Mouse (Mus musculus): ENCODE results near the gene Cdh22. TPM values are rescaled to one million over a fixed set of nuclear protein-coding genes. Genes with fewer than 3 reads are reported as not detected.
A peak's percentile ranks its signal among the peaks of the same experiment; 100 is the strongest.

The Cdh22 gene
- polyA plus RNA-seq, 1 experiment from 2014 or later, result 20.8 TPM

- peaks cover 27% of the 10 kb centered on the region for H3K27me3 ChIP-seq (replicated peaks)
- peaks cover 49% of the 10 kb centered on the region for H3K4me1 ChIP-seq
- H3K9me3 ChIP-seq, result no peaks in the 10 kb centered on the region
- WGBS, result 4% methylated on average over 11 of the region's 11 CpGs
- no peaks in the 10 kb centered on the region for H3K36me3 ChIP-seq (replicated peaks)
- ATAC-seq (replicated peaks), result peak; percentile 43
- H3K9ac ChIP-seq, result no peak overlapping the region
- peak overlapping the region; percentile 22 for H3K4me2 ChIP-seq
- H3K4me3 ChIP-seq, result no peak overlapping the region
- peak overlapping the region; percentile 70 for H3K27ac ChIP-seq
These were observed 8.6 kb upstream of the Cdh22 start for GRCm38 (mm10) chr2:165243122-165243720.

GRCm38 (mm10) chr2:165242575-165242974 is 7.9 kb upstream of the Cdh22 start:
- peaks cover 53% of the 10 kb centered on the region for H3K4me1 ChIP-seq
- no peak for ATAC-seq (replicated peaks)
- peak overlapping the region; percentile 70 for H3K27ac ChIP-seq
- H3K4me3 ChIP-seq, result no peak overlapping the region
- peaks cover 27% of the 10 kb centered on the region for H3K27me3 ChIP-seq (replicated peaks)
- H3K36me3 ChIP-seq (replicated peaks), result no peaks in the 10 kb centered on the region
- H3K9ac ChIP-seq, result no peak overlapping the region
- peak overlapping the region; percentile 22; the same call in 1 of the 2 replicates for H3K4me2 ChIP-seq
- no peaks in the 10 kb centered on the region for H3K9me3 ChIP-seq
- 3% methylated on average over 13 of the region's 13 CpGs for WGBS

GRCm38 (mm10) chr2:165241786-165242185 is 7.1 kb upstream of the Cdh22 start:
- Histone ChIP-seq H3K9me3 (no peaks in the 10 kb centered on the region), H3K27me3 (replicated peaks) (peaks cover 28% of the 10 kb centered on the region), H3K27ac (no peak overlapping the region), H3K4me3 (no peak overlapping the region), H3K4me1 (peaks cover 48% of the 10 kb centered on the region), H3K36me3 (replicated peaks) (no peaks in the 10 kb centered on the region), H3K4me2 (no peak overlapping the region), H3K9ac (no peak overlapping the region)
- WGBS, result 68% methylated on average over 7 of the region's 7 CpGs
- no peak for ATAC-seq (replicated peaks)

- Histone ChIP-seq H3K4me2 (no peak overlapping the region), H3K27ac (no peak overlapping the region), H3K36me3 (replicated peaks) (no peaks in the 10 kb centered on the region), H3K27me3 (replicated peaks) (peaks cover 34% of the 10 kb centered on the region), H3K4me3 (no peak overlapping the region), H3K9ac (no peak overlapping the region), H3K4me1 (peaks cover 47% of the 10 kb centered on the region), H3K9me3 (no peaks in the 10 kb centered on the region)
- no peak for ATAC-seq (replicated peaks)
- WGBS, result 43% methylated on average over 8 of the region's 8 CpGs
These were observed 5.7 kb upstream of the Cdh22 start for GRCm38 (mm10) chr2:165240371-165240770.

DNA sequence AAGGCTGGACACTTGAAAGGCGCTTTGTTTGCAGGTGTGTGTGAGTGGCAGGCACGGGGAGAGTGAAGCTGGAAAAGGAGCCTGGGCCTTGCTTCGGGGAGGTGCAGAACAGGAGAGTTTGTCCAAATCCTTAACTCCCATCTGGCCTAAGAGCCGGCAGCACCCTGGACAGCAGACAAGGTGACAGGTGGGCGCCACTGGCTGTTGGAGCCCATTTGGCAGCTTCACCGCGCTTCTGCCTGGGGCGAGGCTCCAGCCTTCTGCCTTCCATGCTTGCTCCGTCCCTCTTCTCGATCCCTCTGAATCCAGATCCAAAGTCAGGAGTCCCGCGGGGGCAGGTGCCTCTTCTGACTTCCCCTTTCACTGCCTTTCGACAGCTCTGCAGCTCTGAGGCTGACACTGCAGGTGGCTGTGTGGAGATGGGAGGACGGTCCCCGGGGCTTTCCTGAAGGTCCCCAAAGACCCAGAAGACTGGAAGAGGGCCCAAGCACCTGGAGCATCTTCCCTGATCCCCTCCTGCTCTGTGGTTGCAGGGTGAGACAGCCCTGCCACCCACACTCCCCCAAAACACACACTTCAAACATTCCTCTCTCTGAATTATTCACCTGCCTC is 5.0 kb upstream of the Cdh22 start:
- Histone ChIP-seq H3K9me3 (no peaks in the 10 kb centered on the region), H3K27ac (no peak overlapping the region), H3K4me1 (peaks cover 54% of the 10 kb centered on the region), H3K27me3 (replicated peaks) (peaks cover 34% of the 10 kb centered on the region), H3K9ac (no peak overlapping the region), H3K4me2 (no peak overlapping the region), H3K4me3 (no peak overlapping the region), H3K36me3 (replicated peaks) (no peaks in the 10 kb centered on the region)
- WGBS, result 31% methylated on average over 15 of the region's 15 CpGs
- ATAC-seq (replicated peaks), result no peak

DNA sequence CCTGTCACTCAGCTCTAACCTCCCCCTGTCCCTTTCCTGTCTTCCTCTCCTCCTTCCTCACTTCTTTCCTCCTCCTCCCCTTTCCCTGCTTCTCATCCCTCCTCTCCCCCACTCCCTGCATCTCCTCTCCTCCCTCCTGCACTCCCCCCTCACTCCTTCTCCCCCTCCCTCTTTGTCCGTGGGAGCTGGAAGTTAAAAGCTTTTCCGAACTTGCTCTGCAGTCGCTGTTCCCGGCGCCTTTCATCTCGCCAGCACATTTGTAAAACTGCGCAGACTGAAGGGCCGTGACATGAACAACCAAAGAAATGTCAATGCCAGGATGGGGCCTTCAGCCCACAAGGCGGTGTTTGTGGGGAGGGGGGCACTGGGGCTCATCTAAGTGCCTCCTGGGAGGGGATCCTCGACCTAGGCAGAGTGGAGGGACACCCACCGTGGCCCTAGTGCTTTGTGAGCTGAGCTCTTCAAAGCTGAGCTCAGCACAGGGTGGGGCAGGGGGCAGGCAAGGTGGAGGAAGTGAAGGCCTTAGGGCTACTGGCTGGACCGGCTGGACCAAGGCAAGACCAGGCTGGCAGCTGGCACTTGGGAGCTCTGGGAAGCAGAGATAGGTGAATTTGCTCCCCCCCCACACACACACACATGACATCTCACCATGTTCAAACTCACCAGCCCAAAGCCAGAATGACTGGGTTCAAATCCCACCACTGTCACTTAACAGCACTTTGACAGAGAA is 3.9 kb upstream of the Cdh22 start:
- H3K27ac ChIP-seq, result no peak overlapping the region
- no peaks in the 10 kb centered on the region for H3K9me3 ChIP-seq
- H3K36me3 ChIP-seq (replicated peaks), result no peaks in the 10 kb centered on the region
- H3K4me1 ChIP-seq, result peaks cover 57% of the 10 kb centered on the region
- no peak overlapping the region for H3K4me2 ChIP-seq
- no peak overlapping the region for H3K4me3 ChIP-seq
- no peak for ATAC-seq (replicated peaks)
- no peak overlapping the region for H3K9ac ChIP-seq
- WGBS, result 2% methylated on average over 12 of the region's 12 CpGs
- H3K27me3 ChIP-seq (replicated peaks), result peaks cover 34% of the 10 kb centered on the region

GRCm38 (mm10) chr2:165234291-165234612 is 401 bp downstream of the Cdh22 start:
- H3K9ac ChIP-seq, result peak overlapping the region; percentile 85
- peak overlapping the region; percentile 94 for H3K4me2 ChIP-seq
- peak; percentile 50 for ATAC-seq (replicated peaks)
- H3K36me3 ChIP-seq (replicated peaks), result no peaks in the 10 kb centered on the region
- peak overlapping the region; percentile 87 for H3K27ac ChIP-seq
- H3K4me1 ChIP-seq, result peaks cover 49% of the 10 kb centered on the region
- H3K4me3 ChIP-seq, result peak overlapping the region; percentile 72
- H3K9me3 ChIP-seq, result no peaks in the 10 kb centered on the region
- peaks cover 22% of the 10 kb centered on the region; the same call in 1 of the 2 replicates for H3K27me3 ChIP-seq (replicated peaks)
- under 1% methylated on average over 31 of the region's 41 CpGs for WGBS

GRCm38 (mm10) chr2:165233491-165234290 is 962 bp downstream of the Cdh22 start:
- peaks cover 19% of the 10 kb centered on the region; the same call in 1 of the 2 replicates for H3K27me3 ChIP-seq (replicated peaks)
- H3K4me3 ChIP-seq, result peak overlapping the region; percentile 72
- peak; percentile 29 for ATAC-seq (replicated peaks)
- H3K9ac ChIP-seq, result peak overlapping the region; percentile 85
- H3K9me3 ChIP-seq, result no peaks in the 10 kb centered on the region
- H3K36me3 ChIP-seq (replicated peaks), result no peaks in the 10 kb centered on the region
- H3K4me1 ChIP-seq, result peaks cover 49% of the 10 kb centered on the region
- H3K4me2 ChIP-seq, result peak overlapping the region; percentile 94
- under 1% methylated on average over 78 of the region's 82 CpGs for WGBS
- peak overlapping the region; percentile 87 for H3K27ac ChIP-seq

GRCm38 (mm10) chr2:165229050-165229449 is 5.6 kb downstream of the Cdh22 start:
- H3K36me3 ChIP-seq (replicated peaks), result no peaks in the 10 kb centered on the region
- H3K9ac ChIP-seq, result no peak overlapping the region
- H3K9me3 ChIP-seq, result no peaks in the 10 kb centered on the region
- peaks cover 16% of the 10 kb centered on the region; the same call in 1 of the 2 replicates for H3K27me3 ChIP-seq (replicated peaks)
- H3K4me1 ChIP-seq, result peaks cover 38% of the 10 kb centered on the region
- no peak overlapping the region for H3K4me2 ChIP-seq
- ATAC-seq (replicated peaks), result no peak
- H3K4me3 ChIP-seq, result no peak overlapping the region
- 76% methylated on average over 11 of the region's 11 CpGs for WGBS
- no peak overlapping the region for H3K27ac ChIP-seq

DNA sequence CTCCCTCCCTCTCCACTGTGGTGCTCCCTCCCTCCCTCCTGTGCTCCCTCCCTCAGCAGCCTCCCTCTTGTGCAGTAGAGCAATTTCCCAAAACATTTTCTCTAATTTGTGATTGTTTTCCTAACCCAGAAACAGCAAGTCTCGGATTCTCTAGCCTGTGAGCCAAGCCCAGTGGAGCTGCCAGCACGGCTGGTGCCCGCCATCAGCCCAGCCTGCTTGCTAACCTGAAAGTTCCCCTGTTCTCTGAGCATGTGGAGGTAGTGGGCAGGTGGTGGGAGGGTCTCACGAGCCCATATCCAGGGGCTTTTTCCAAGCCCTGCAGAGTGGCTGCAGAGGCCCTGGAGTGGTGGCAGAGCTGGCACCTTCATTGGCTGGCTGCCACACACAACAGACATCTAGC is 10.8 kb downstream of the Cdh22 start:
- Histone ChIP-seq H3K4me2 (no peak overlapping the region), H3K36me3 (replicated peaks) (no peaks in the 10 kb centered on the region), H3K4me3 (no peak overlapping the region), H3K27me3 (replicated peaks) (0 out of 2 replicates have a peak, but pooled peaks cover 18% of the 10 kb centered on the region), H3K4me1 (peaks cover 34% of the 10 kb centered on the region), H3K9me3 (no peaks in the 10 kb centered on the region), H3K9ac (no peak overlapping the region), H3K27ac (no peak overlapping the region)
- no peak for ATAC-seq (replicated peaks)
- 69% methylated on average over 4 of the region's 4 CpGs for WGBS

GRCm38 (mm10) chr2:165221952-165222351 is 12.7 kb downstream of the Cdh22 start:
- WGBS, result 5% methylated on average over 9 of the region's 9 CpGs
- no peak overlapping the region for H3K9ac ChIP-seq
- no peak; the same call in 1 of the 2 replicates for ATAC-seq (replicated peaks)
- H3K27ac ChIP-seq, result no peak overlapping the region; the same call in 1 of the 2 replicates
- peaks cover 32% of the 10 kb centered on the region for H3K4me1 ChIP-seq
- 0 out of 2 replicates have a peak overlapping the region, but pooled peaks have one; percentile 2 for H3K4me2 ChIP-seq
- no peaks in the 10 kb centered on the region for H3K36me3 ChIP-seq (replicated peaks)
- no peak overlapping the region for H3K4me3 ChIP-seq
- 0 out of 2 replicates have a peak, but pooled peaks cover 18% of the 10 kb centered on the region for H3K27me3 ChIP-seq (replicated peaks)
- no peaks in the 10 kb centered on the region for H3K9me3 ChIP-seq
